Mouse (Mus musculus) midbrain, embryonic 12.5 days (tissue): ENCODE results near the gene Traf3ip3. TPM values are rescaled to one million over a fixed set of nuclear protein-coding genes. Genes with fewer than 3 reads are reported as not detected.
A peak's percentile ranks its signal among the peaks of the same experiment; 100 is the strongest.

Experiments used
- ATAC-seq: fragments of 200-750 bp; cut with Nextera tagmentation; 2 replicates; pipeline ENCODE4 v1.8.0; 2017; ENCODE audit warnings: low read depth, moderate TSS enrichment, moderate library complexity; ENCODE audit not compliant: low FRiP score
- H3K27ac ChIP-seq: fragments of 300-500 bp; sonication (generic); replicated peaks from 2 replicates; pipeline ENCODE4 v1.5.1; 2016; ENCODE audit warnings: mild to moderate bottlenecking
- H3K27me3 ChIP-seq: fragments of 300-500 bp; sonication (generic); 2 replicates; pipeline ENCODE4 v1.6.1; 2016; ENCODE audit warnings: mild to moderate bottlenecking
- H3K36me3 ChIP-seq: fragments of 300-500 bp; sonication (generic); 2 replicates; pipeline ENCODE4 v1.6.1; 2016
- H3K4me1 ChIP-seq: fragments of 300-500 bp; sonication (generic); 2 replicates; pipeline ENCODE4 v1.6.1; 2016
- H3K4me2 ChIP-seq: fragments of 300-500 bp; sonication (generic); replicated peaks from 2 replicates; pipeline ENCODE4 v1.6.1; 2016; ENCODE audit warnings: mild to moderate bottlenecking, moderate library complexity
- H3K4me3 ChIP-seq: fragments of 300-500 bp; sonication (generic); 2 replicates; pipeline ENCODE4 v1.5.1; 2016; ENCODE audit warnings: mild to moderate bottlenecking
- H3K9ac ChIP-seq: fragments of 300-500 bp; sonication (generic); replicated peaks from 2 replicates; pipeline ENCODE4 v1.6.1; 2016; ENCODE audit warnings: mild to moderate bottlenecking, moderate library complexity
- H3K9me3 ChIP-seq: fragments of 300-500 bp; sonication (generic); 2 replicates; pipeline ENCODE4 v1.6.1; 2016; ENCODE audit warnings: mild to moderate bottlenecking
- WGBS: fragments of 180-500 bp; shearing (Covaris S2); methylation state at CpG from one replicate; pipeline ENCODE4 v1.1.7; 2016; 5-methylcytosine and 5-hydroxymethylcytosine counted together
- polyA plus RNA-seq: library from polyadenylated mRNA; unstranded; fragments of >200 nt; fragmentation: Nextera tagmentation; extraction: Ambion mirVana; gene quantifications from 2 replicates; pipeline ENCODE4 v1.2.1, GENCODE M21; 2016

Gene Traf3ip3
- polyA plus RNA-seq, 1 experiment from 2014 or later: 2.1 TPM

GRCm38 (mm10) chr1:193133726-193134125 lies 67.8 kb downstream of the Traf3ip3 start:
- Histone ChIP-seq H3K27me3 (peaks cover 2% of the 10 kb centered on the region), H3K4me3 (no peak overlapping the region), H3K4me1 (peaks cover 6% of the 10 kb centered on the region), H3K9ac (no peak overlapping the region), H3K4me2 (no peak overlapping the region), H3K27ac (no peak overlapping the region), H3K9me3 (no peaks in the 10 kb centered on the region), H3K36me3 (no peaks in the 10 kb centered on the region)
- ATAC-seq: no peak
- WGBS: 82% methylated on average over 1 of the region's 1 CpGs

GRCm38 (mm10) chr1:193132385-193132784 lies 69.1 kb downstream of the Traf3ip3 start:
- Histone ChIP-seq H3K4me1 (peaks cover 6% of the 10 kb centered on the region), H3K9me3 (no peaks in the 10 kb centered on the region), H3K27me3 (no peaks in the 10 kb centered on the region; the same call in 1 of the 2 replicates), H3K4me2 (no peak overlapping the region), H3K4me3 (no peak overlapping the region), H3K36me3 (peaks cover 9% of the 10 kb centered on the region; the same call in 1 of the 2 replicates), H3K27ac (no peak overlapping the region), H3K9ac (no peak overlapping the region)
- no peak for ATAC-seq

- Histone ChIP-seq H3K9me3 (no peaks in the 10 kb centered on the region), H3K4me1 (peaks cover 6% of the 10 kb centered on the region), H3K9ac (no peak overlapping the region), H3K27ac (no peak overlapping the region), H3K4me2 (no peak overlapping the region), H3K36me3 (peaks cover 18% of the 10 kb centered on the region), H3K27me3 (no peaks in the 10 kb centered on the region), H3K4me3 (no peak overlapping the region)
- no peak for ATAC-seq
- 84% methylated on average over 6 of the region's 6 CpGs for WGBS
Measured at GRCm38 (mm10) chr1:193131311-193131948, 70.1 kb downstream of the Traf3ip3 start.

- H3K4me2 ChIP-seq: peak overlapping the region; percentile 54
- H3K4me3 ChIP-seq: no peak overlapping the region; the same call in 1 of the 2 replicates
- ATAC-seq: peak; percentile 17
- WGBS: 87% methylated on average over 8 of the region's 8 CpGs
- H3K9me3 ChIP-seq: no peaks in the 10 kb centered on the region
- no peaks in the 10 kb centered on the region for H3K27me3 ChIP-seq
- H3K36me3 ChIP-seq: peaks cover 20% of the 10 kb centered on the region
- H3K4me1 ChIP-seq: peaks cover 6% of the 10 kb centered on the region
- peak overlapping the region; percentile 40; the same call in 1 of the 2 replicates for H3K9ac ChIP-seq
- no peak overlapping the region for H3K27ac ChIP-seq
Measured at GRCm38 (mm10) chr1:193130839-193131238, 70.7 kb downstream of the Traf3ip3 start.

GRCm38 (mm10) chr1:193130456-193130825 lies 71.1 kb downstream of the Traf3ip3 start:
- peaks cover 20% of the 10 kb centered on the region for H3K36me3 ChIP-seq
- peaks cover 6% of the 10 kb centered on the region for H3K4me1 ChIP-seq
- H3K9me3 ChIP-seq: no peaks in the 10 kb centered on the region
- H3K27me3 ChIP-seq: no peaks in the 10 kb centered on the region
- peak overlapping the region; percentile 40; the same call in 1 of the 2 replicates for H3K9ac ChIP-seq
- no peak overlapping the region for H3K27ac ChIP-seq
- H3K4me2 ChIP-seq: peak overlapping the region; percentile 54
- ATAC-seq: peak; percentile 64
- WGBS: 27% methylated on average over 11 of the region's 11 CpGs
- peak overlapping the region; percentile 75 for H3K4me3 ChIP-seq

- peak within 1 kb of the TSS; percentile 68 for H3K4me2 ChIP-seq
- ATAC-seq: peak; percentile 90
- H3K27me3 ChIP-seq: no peaks in the 10 kb centered on the region
- under 1% methylated on average over 61 of the region's 61 CpGs for WGBS
- peaks cover 6% of the 10 kb centered on the region for H3K4me1 ChIP-seq
- H3K27ac ChIP-seq: no peak within 1 kb of the TSS
- peak within 1 kb of the TSS; percentile 83 for H3K9ac ChIP-seq
- peaks cover 22% of the 10 kb centered on the region for H3K36me3 ChIP-seq
- H3K4me3 ChIP-seq: peak within 1 kb of the TSS; percentile 75
- no peaks in the 10 kb centered on the region for H3K9me3 ChIP-seq
Measured at GRCm38 (mm10) chr1:193129786-193130455, 71.6 kb downstream of the Traf3ip3 start, which contains the start of gene Diexf. Gene Diexf (minus strand): TSS chr1:193130272.

- 32% methylated on average over 5 of the region's 5 CpGs for WGBS
- peak overlapping the region; percentile 75 for H3K4me3 ChIP-seq
- H3K4me1 ChIP-seq: peaks cover 6% of the 10 kb centered on the region
- H3K27ac ChIP-seq: no peak overlapping the region
- H3K4me2 ChIP-seq: peak overlapping the region; percentile 68
- peak overlapping the region; percentile 83 for H3K9ac ChIP-seq
- peaks cover 26% of the 10 kb centered on the region for H3K36me3 ChIP-seq
- no peaks in the 10 kb centered on the region for H3K27me3 ChIP-seq
- H3K9me3 ChIP-seq: no peaks in the 10 kb centered on the region
- no peak for ATAC-seq
Measured at GRCm38 (mm10) chr1:193129321-193129720, 72.2 kb downstream of the Traf3ip3 start.

GRCm38 (mm10) chr1:193128055-193128454 lies 73.4 kb downstream of the Traf3ip3 start:
- no peak for ATAC-seq
- Histone ChIP-seq H3K27ac (no peak overlapping the region), H3K27me3 (no peaks in the 10 kb centered on the region), H3K9me3 (no peaks in the 10 kb centered on the region), H3K36me3 (peaks cover 37% of the 10 kb centered on the region), H3K4me3 (no peak overlapping the region), H3K4me1 (peaks cover 6% of the 10 kb centered on the region), H3K9ac (no peak overlapping the region), H3K4me2 (no peak overlapping the region)
- 95% methylated on average over 6 of the region's 6 CpGs for WGBS

- Histone ChIP-seq H3K9ac (no peak overlapping the region), H3K9me3 (no peaks in the 10 kb centered on the region), H3K36me3 (peaks cover 59% of the 10 kb centered on the region), H3K27me3 (no peaks in the 10 kb centered on the region), H3K4me1 (peaks cover 6% of the 10 kb centered on the region), H3K27ac (no peak overlapping the region), H3K4me3 (no peak overlapping the region), H3K4me2 (no peak overlapping the region)
- ATAC-seq: no peak
- 89% methylated on average over 4 of the region's 4 CpGs for WGBS
Measured at GRCm38 (mm10) chr1:193125835-193126234, 75.7 kb downstream of the Traf3ip3 start.

Other genes starting within 250 kb of the Traf3ip3 start
- gene Syt14, start 165.9 kb downstream of the Traf3ip3 start, polyA plus RNA-seq: 8.8 and 9.1 TPM in 2 replicates
- 8.3 and 8.8 TPM in 2 replicates for gene Diexf, start 71.4 kb downstream of the Traf3ip3 start, polyA plus RNA-seq
- 1.3 and 2.2 TPM in 2 replicates for gene Irf6, start 48.6 kb downstream of the Traf3ip3 start, polyA plus RNA-seq
- gene A130010J15Rik, start 33.7 kb downstream of the Traf3ip3 start, polyA plus RNA-seq: 15.1 and 16.6 TPM in 2 replicates
- 0.27 and 0.56 TPM in 2 replicates for gene Lamb3, start 6.0 kb upstream of the Traf3ip3 start, polyA plus RNA-seq
- gene Hsd11b1, start 62.4 kb upstream of the Traf3ip3 start, polyA plus RNA-seq: not detected in 2 replicates
- 10.1 and 11.0 TPM in 2 replicates for gene G0s2, start 71.5 kb upstream of the Traf3ip3 start, polyA plus RNA-seq
- gene Camk1g, start 168.6 kb upstream of the Traf3ip3 start, polyA plus RNA-seq: 28.1 and 28.7 TPM in 2 replicates